Mouse (Mus musculus) stomach, embryonic 15.5 days (tissue): ENCODE measurements around the gene Mitf. TPM values are rescaled to one million over a fixed set of nuclear protein-coding genes. Genes with fewer than 3 reads are reported as not detected.

ENCODE experiments used
- ATAC-seq: fragments of 200-750 bp; cut with Nextera tagmentation; 2 replicates; pipeline ENCODE4 v1.8.0; 2017; ENCODE audit warnings: low read depth, moderate number of reproducible peaks, moderate TSS enrichment; ENCODE audit not compliant: insufficient read depth, low FRiP score
- H3K27ac ChIP-seq: fragments of 300-500 bp; sonication (generic); 2 replicates; pipeline ENCODE4 v1.5.1; 2015; ENCODE audit warnings: mild to moderate bottlenecking, inconsistent platforms
- H3K27me3 ChIP-seq: fragments of 300-500 bp; sonication (generic); replicated peaks from 2 replicates; pipeline ENCODE4 v1.6.1; 2015; ENCODE audit warnings: inconsistent platforms
- H3K36me3 ChIP-seq: fragments of 300-500 bp; sonication (generic); 2 replicates; pipeline ENCODE4 v1.6.1; 2015; ENCODE audit warnings: inconsistent platforms
- H3K4me1 ChIP-seq: fragments of 300-500 bp; sonication (generic); 2 replicates; pipeline ENCODE4 v1.6.1; 2015; ENCODE audit warnings: inconsistent platforms
- H3K4me2 ChIP-seq: fragments of 300-500 bp; sonication (generic); 2 replicates; pipeline ENCODE4 v1.6.1; 2015; ENCODE audit warnings: mild to moderate bottlenecking, inconsistent platforms
- H3K4me3 ChIP-seq: fragments of 300-500 bp; sonication (generic); replicated peaks from 2 replicates; pipeline ENCODE4 v1.5.1; 2015; ENCODE audit warnings: inconsistent platforms
- H3K9ac ChIP-seq: fragments of 300-500 bp; sonication (generic); 2 replicates; pipeline ENCODE4 v1.6.1; 2015; ENCODE audit warnings: inconsistent platforms
- H3K9me3 ChIP-seq: fragments of 300-500 bp; sonication (generic); 2 replicates; pipeline ENCODE4 v1.6.1; 2016; ENCODE audit warnings: inconsistent platforms
- WGBS: fragments of 180-500 bp; shearing (Covaris S2); methylation state at CpG from one replicate; pipeline ENCODE4 v1.1.7; 2015; 5-methylcytosine and 5-hydroxymethylcytosine counted together
- polyA plus RNA-seq: library from polyadenylated mRNA; unstranded; fragments of >200 nt; fragmentation: Nextera tagmentation; extraction: Ambion mirVana; gene quantifications from 2 replicates; pipeline ENCODE4 v1.2.1, GENCODE M21; 2015

Mitf gene
- polyA plus RNA-seq, result 1.9 and 2.0 TPM in 2 replicates

GRCm38 (mm10) chr6:97806781-97807743 is at the start of gene Mitf:
Gene Mitf (plus strand): TSS chr6:97807052.
- Histone ChIP-seq H3K4me1 (0 out of 2 replicates have a peak, but pooled peaks cover 4% of the 10 kb centered on the region), H3K9ac (peak within 1 kb of the TSS; percentile 44), H3K4me3 (peak within 1 kb of the TSS; percentile 85), H3K4me2 (peak within 1 kb of the TSS; percentile 99), H3K9me3 (no peaks in the 10 kb centered on the region), H3K36me3 (no peaks in the 10 kb centered on the region), H3K27ac (no peak within 1 kb of the TSS), H3K27me3 (no peaks in the 10 kb centered on the region)
- WGBS, result under 1% methylated on average over 51 of the region's 51 CpGs
- ATAC-seq, result peak; percentile 99

GRCm38 (mm10) chr6:97757361-97757760 is 49.5 kb upstream of the Mitf start:
- no peak overlapping the region for H3K9ac ChIP-seq
- no peaks in the 10 kb centered on the region for H3K4me1 ChIP-seq
- no peak overlapping the region for H3K4me3 ChIP-seq
- H3K36me3 ChIP-seq, result no peaks in the 10 kb centered on the region
- H3K4me2 ChIP-seq, result no peak overlapping the region
- no peak overlapping the region for H3K27ac ChIP-seq
- H3K9me3 ChIP-seq, result no peaks in the 10 kb centered on the region
- H3K27me3 ChIP-seq, result no peaks in the 10 kb centered on the region
- no peak for ATAC-seq
- WGBS, result 71% methylated on average over 2 of the region's 2 CpGs

GRCm38 (mm10) chr6:97758884-97759283 is 48.0 kb upstream of the Mitf start:
- no peaks in the 10 kb centered on the region for H3K9me3 ChIP-seq
- ATAC-seq, result no peak
- WGBS, result 25% methylated on average over 4 of the region's 4 CpGs
- no peak overlapping the region for H3K4me3 ChIP-seq
- H3K27me3 ChIP-seq, result no peaks in the 10 kb centered on the region
- H3K4me1 ChIP-seq, result no peaks in the 10 kb centered on the region
- H3K27ac ChIP-seq, result no peak overlapping the region
- H3K9ac ChIP-seq, result no peak overlapping the region
- H3K36me3 ChIP-seq, result no peaks in the 10 kb centered on the region
- H3K4me2 ChIP-seq, result no peak overlapping the region

- ATAC-seq, result no peak
- no peaks in the 10 kb centered on the region for H3K36me3 ChIP-seq
- no peak overlapping the region for H3K4me3 ChIP-seq
- H3K9me3 ChIP-seq, result no peaks in the 10 kb centered on the region
- no peaks in the 10 kb centered on the region for H3K27me3 ChIP-seq
- no peak overlapping the region for H3K4me2 ChIP-seq
- H3K9ac ChIP-seq, result no peak overlapping the region
- H3K27ac ChIP-seq, result no peak overlapping the region
- 10% methylated on average over 4 of the region's 4 CpGs for WGBS
- no peaks in the 10 kb centered on the region for H3K4me1 ChIP-seq
These were observed 47.6 kb upstream of the Mitf start for GRCm38 (mm10) chr6:97759301-97759700.

GRCm38 (mm10) chr6:97761326-97761725 is 45.5 kb upstream of the Mitf start:
- Histone ChIP-seq H3K27me3 (no peaks in the 10 kb centered on the region), H3K4me2 (no peak overlapping the region), H3K4me1 (no peaks in the 10 kb centered on the region), H3K4me3 (no peak overlapping the region), H3K9ac (no peak overlapping the region), H3K36me3 (no peaks in the 10 kb centered on the region), H3K27ac (no peak overlapping the region), H3K9me3 (no peaks in the 10 kb centered on the region)
- no peak for ATAC-seq
- 20% methylated on average over 4 of the region's 4 CpGs for WGBS

GRCm38 (mm10) chr6:97763970-97764369 is 42.9 kb upstream of the Mitf start:
- Histone ChIP-seq H3K4me2 (no peak overlapping the region), H3K9me3 (no peaks in the 10 kb centered on the region), H3K4me3 (no peak overlapping the region), H3K36me3 (no peaks in the 10 kb centered on the region), H3K4me1 (no peaks in the 10 kb centered on the region), H3K27ac (no peak overlapping the region), H3K9ac (no peak overlapping the region), H3K27me3 (no peaks in the 10 kb centered on the region)
- no peak for ATAC-seq
- WGBS, result 29% methylated on average over 3 of the region's 3 CpGs

GRCm38 (mm10) chr6:97767836-97768235 is 39.0 kb upstream of the Mitf start:
- no peak overlapping the region for H3K27ac ChIP-seq
- no peaks in the 10 kb centered on the region for H3K36me3 ChIP-seq
- no peaks in the 10 kb centered on the region for H3K4me1 ChIP-seq
- H3K4me2 ChIP-seq, result no peak overlapping the region
- no peak for ATAC-seq
- WGBS, result 85% methylated on average over 2 of the region's 2 CpGs
- no peak overlapping the region for H3K9ac ChIP-seq
- H3K27me3 ChIP-seq, result no peaks in the 10 kb centered on the region
- H3K4me3 ChIP-seq, result no peak overlapping the region
- no peaks in the 10 kb centered on the region for H3K9me3 ChIP-seq

GRCm38 (mm10) chr6:97769549-97769948 is 37.3 kb upstream of the Mitf start:
- H3K9ac ChIP-seq, result no peak overlapping the region
- H3K27me3 ChIP-seq, result no peaks in the 10 kb centered on the region
- H3K36me3 ChIP-seq, result no peaks in the 10 kb centered on the region
- H3K4me3 ChIP-seq, result no peak overlapping the region
- H3K4me2 ChIP-seq, result no peak overlapping the region
- no peaks in the 10 kb centered on the region for H3K9me3 ChIP-seq
- H3K4me1 ChIP-seq, result no peaks in the 10 kb centered on the region
- ATAC-seq, result no peak
- WGBS, result 84% methylated on average over 7 of the region's 7 CpGs
- H3K27ac ChIP-seq, result no peak overlapping the region

GRCm38 (mm10) chr6:97781316-97781715 is 25.5 kb upstream of the Mitf start:
- 83% methylated on average over 5 of the region's 5 CpGs for WGBS
- Histone ChIP-seq H3K4me3 (no peak overlapping the region), H3K27ac (no peak overlapping the region), H3K9ac (no peak overlapping the region), H3K36me3 (no peaks in the 10 kb centered on the region), H3K4me1 (no peaks in the 10 kb centered on the region), H3K27me3 (no peaks in the 10 kb centered on the region), H3K4me2 (no peak overlapping the region), H3K9me3 (no peaks in the 10 kb centered on the region)
- ATAC-seq, result no peak

- Histone ChIP-seq H3K4me2 (no peak overlapping the region), H3K27ac (no peak overlapping the region), H3K9ac (no peak overlapping the region), H3K4me1 (no peaks in the 10 kb centered on the region), H3K27me3 (no peaks in the 10 kb centered on the region), H3K36me3 (no peaks in the 10 kb centered on the region), H3K9me3 (no peaks in the 10 kb centered on the region), H3K4me3 (no peak overlapping the region)
- ATAC-seq, result no peak
- 88% methylated on average over 6 of the region's 6 CpGs for WGBS
These were observed 24.6 kb upstream of the Mitf start for GRCm38 (mm10) chr6:97782291-97782690.

GRCm38 (mm10) chr6:97786871-97787270 is 20.0 kb upstream of the Mitf start:
- Histone ChIP-seq H3K27ac (no peak overlapping the region), H3K9me3 (no peaks in the 10 kb centered on the region), H3K4me1 (no peaks in the 10 kb centered on the region), H3K27me3 (no peaks in the 10 kb centered on the region), H3K36me3 (no peaks in the 10 kb centered on the region), H3K4me3 (no peak overlapping the region), H3K4me2 (no peak overlapping the region), H3K9ac (no peak overlapping the region)
- ATAC-seq, result no peak
- WGBS, result 75% methylated on average over 4 of the region's 4 CpGs

GRCm38 (mm10) chr6:97788361-97788974 is 18.4 kb upstream of the Mitf start:
- H3K36me3 ChIP-seq, result no peaks in the 10 kb centered on the region
- ATAC-seq, result no peak
- no peaks in the 10 kb centered on the region for H3K9me3 ChIP-seq
- 69% methylated on average over 9 of the region's 9 CpGs for WGBS
- no peaks in the 10 kb centered on the region for H3K4me1 ChIP-seq
- H3K9ac ChIP-seq, result no peak overlapping the region
- H3K27ac ChIP-seq, result no peak overlapping the region
- no peaks in the 10 kb centered on the region for H3K27me3 ChIP-seq
- H3K4me2 ChIP-seq, result no peak overlapping the region
- H3K4me3 ChIP-seq, result no peak overlapping the region
